Mouse (Mus musculus) embryonic facial prominence, embryonic 14.5 days (tissue): ENCODE data around the gene Egflam. TPM values are rescaled to one million over a fixed set of nuclear protein-coding genes. Genes with fewer than 3 reads are reported as not detected.

ENCODE experiments used
- ATAC-seq: fragments of 200-750 bp; cut with Nextera tagmentation; 2 replicates; pipeline ENCODE4 v1.8.0; 2017; ENCODE audit warnings: low read depth, moderate number of reproducible peaks, moderate TSS enrichment
- DNase-seq: peaks from one replicate; pipeline ENCODE4 v3.0.0-alpha.2; 2015; ENCODE audit warnings: low spot score
- H3K27ac ChIP-seq: fragments of 300-500 bp; sonication (generic); replicated peaks from 2 replicates; pipeline ENCODE4 v1.5.1; 2014; ENCODE audit warnings: low read depth, mild to moderate bottlenecking, low read length, moderate library complexity
- H3K27me3 ChIP-seq: fragments of 300-500 bp; sonication (generic); replicated peaks from 2 replicates; pipeline ENCODE4 v1.6.1; 2014; ENCODE audit warnings: low read length; ENCODE audit not compliant: control insufficient read depth, insufficient read depth
- H3K36me3 ChIP-seq: fragments of 300-500 bp; sonication (generic); 2 replicates; pipeline ENCODE4 v1.6.1; 2014; ENCODE audit warnings: low read length, mixed read lengths; ENCODE audit not compliant: control insufficient read depth, insufficient read depth
- H3K4me1 ChIP-seq: fragments of 300-500 bp; sonication (generic); 2 replicates; pipeline ENCODE4 v1.6.1; 2014; ENCODE audit warnings: antibody characterized with exemption, low read length; ENCODE audit not compliant: control insufficient read depth, insufficient read depth
- H3K4me2 ChIP-seq: fragments of 300-500 bp; sonication (generic); 2 replicates; pipeline ENCODE4 v1.6.1; 2014; ENCODE audit warnings: low read depth, mild to moderate bottlenecking, low read length, moderate library complexity, mixed read lengths
- H3K4me3 ChIP-seq: fragments of 300-500 bp; sonication (generic); 2 replicates; pipeline ENCODE4 v1.5.1; 2014; ENCODE audit warnings: low read depth, mild to moderate bottlenecking, low read length
- H3K9ac ChIP-seq: fragments of 300-500 bp; sonication (generic); 2 replicates; pipeline ENCODE4 v1.6.1; 2014; ENCODE audit warnings: low read depth, mild to moderate bottlenecking, low read length, moderate library complexity, mixed read lengths
- H3K9me3 ChIP-seq: fragments of 300-500 bp; sonication (generic); 2 replicates; pipeline ENCODE4 v1.6.1; 2016; ENCODE audit warnings: low read length; ENCODE audit not compliant: control insufficient read depth
- WGBS: fragments of 180-500 bp; shearing (Covaris S2); extraction: QIAGEN DNeasy Blood & Tissue Kit; methylation state at CpG from one replicate; pipeline ENCODE4 v1.1.7; 2014; 5-methylcytosine and 5-hydroxymethylcytosine counted together
- polyA plus RNA-seq: library from polyadenylated mRNA; unstranded; fragments of >200 nt; fragmentation: Nextera tagmentation; extraction: Ambion mirVana; gene quantifications from 2 replicates; pipeline ENCODE4 v1.2.1, GENCODE M21; 2014

Gene Egflam
- polyA plus RNA-seq, 1 experiment from 2014 or later = 17.6 TPM

DNA sequence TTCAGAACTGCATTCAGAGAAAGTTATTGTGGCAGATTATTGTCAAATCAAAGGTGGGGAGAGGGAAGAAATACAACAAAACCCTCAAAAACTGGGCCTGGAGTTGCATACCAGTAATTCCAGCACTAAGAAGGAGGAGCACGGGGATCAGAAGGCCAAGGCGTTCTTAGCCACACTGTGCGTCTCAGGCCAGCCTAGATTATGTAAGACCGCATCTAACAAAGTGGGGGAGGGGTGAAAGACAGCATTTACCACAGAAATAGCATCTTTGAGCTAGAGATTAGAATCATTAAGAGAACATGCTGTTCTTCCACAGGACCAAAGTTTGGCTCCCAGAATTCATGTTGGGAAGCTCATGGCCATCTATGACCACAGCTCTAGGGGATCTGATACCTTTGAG lies 14.8 kb downstream of the Egflam start:
- DNase-seq (no peak), ATAC-seq (no peak)
- no peak overlapping the region for H3K27ac ChIP-seq
- no peaks in the 10 kb centered on the region for H3K9me3 ChIP-seq
- H3K4me2 ChIP-seq = no peak overlapping the region
- H3K4me1 ChIP-seq = no peaks in the 10 kb centered on the region
- no peaks in the 10 kb centered on the region for H3K36me3 ChIP-seq
- H3K27me3 ChIP-seq = no peaks in the 10 kb centered on the region
- no peak overlapping the region for H3K9ac ChIP-seq
- 83% methylated on average over 4 of the region's 4 CpGs for WGBS
- H3K4me3 ChIP-seq = no peak overlapping the region

- H3K4me2 ChIP-seq = no peak overlapping the region
- WGBS = 58% methylated on average over 10 of the region's 10 CpGs
- H3K4me1 ChIP-seq = no peaks in the 10 kb centered on the region
- H3K27ac ChIP-seq = no peak overlapping the region
- no peaks in the 10 kb centered on the region for H3K36me3 ChIP-seq
- H3K9me3 ChIP-seq = no peaks in the 10 kb centered on the region
- H3K9ac ChIP-seq = no peak overlapping the region
- peak; percentile 50 for DNase-seq
- H3K27me3 ChIP-seq = no peaks in the 10 kb centered on the region
- peak; percentile 26; the same call in 1 of the 2 replicates for ATAC-seq
- H3K4me3 ChIP-seq = no peak overlapping the region
Observed at GRCm38 (mm10) chr15:7382457-7382856, 15.7 kb downstream of the Egflam start.

DNA sequence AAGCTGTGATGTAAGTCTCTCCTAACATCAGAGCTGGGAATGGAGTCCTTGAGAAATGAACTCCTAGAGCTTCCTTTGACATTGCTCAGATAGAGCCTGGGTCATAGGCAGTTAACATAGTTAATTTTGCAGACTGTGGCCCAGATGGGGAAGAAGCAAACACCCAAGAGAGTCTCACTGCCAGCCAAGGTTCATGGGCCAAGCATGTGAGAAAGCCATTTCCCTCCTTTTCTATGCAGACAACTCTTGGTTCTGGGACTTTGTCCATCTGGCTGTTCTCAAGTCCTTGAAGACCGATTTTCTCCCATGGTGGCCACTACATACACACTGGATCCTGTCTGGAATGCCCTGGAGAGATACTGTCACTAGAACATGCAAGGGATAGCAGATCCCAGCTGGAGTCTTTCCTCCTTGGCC lies 45.6 kb downstream of the Egflam start:
- Histone ChIP-seq H3K9me3 (no peaks in the 10 kb centered on the region), H3K4me1 (no peaks in the 10 kb centered on the region), H3K27ac (no peak overlapping the region), H3K27me3 (no peaks in the 10 kb centered on the region), H3K4me2 (no peak overlapping the region), H3K4me3 (no peak overlapping the region), H3K9ac (no peak overlapping the region), H3K36me3 (no peaks in the 10 kb centered on the region)
- DNase-seq (no peak), ATAC-seq (no peak)
- WGBS = 85% methylated on average over 1 of the region's 1 CpGs

DNA sequence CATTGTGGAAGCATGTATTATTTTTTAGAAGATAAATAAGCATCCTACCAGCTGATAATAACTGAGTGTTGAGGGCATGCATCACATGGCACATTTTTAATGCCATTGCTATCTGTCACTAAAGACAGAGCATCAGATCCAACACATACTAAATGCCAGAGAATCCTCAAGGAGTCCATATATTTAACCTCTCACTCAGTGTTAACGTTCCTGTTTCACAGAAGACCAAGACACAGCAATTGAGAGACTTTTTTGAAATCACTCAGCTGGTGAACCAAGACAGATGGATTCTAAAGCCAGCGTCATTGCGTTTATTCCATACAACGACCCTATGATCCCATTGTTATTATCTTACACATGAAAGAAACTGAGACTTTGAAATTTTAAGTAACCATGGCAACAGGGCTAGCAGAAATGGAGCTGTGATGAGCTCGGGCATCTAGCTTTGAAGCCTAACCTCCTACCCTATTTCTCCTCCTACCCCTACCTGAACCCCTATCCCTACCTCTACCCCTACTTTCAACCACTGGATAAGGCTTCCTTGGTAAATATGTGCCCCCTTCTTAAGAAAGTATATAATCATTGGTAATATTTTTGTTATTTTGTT lies 57.4 kb downstream of the Egflam start:
- Histone ChIP-seq H3K36me3 (no peaks in the 10 kb centered on the region), H3K4me2 (no peak overlapping the region), H3K27me3 (no peaks in the 10 kb centered on the region), H3K27ac (no peak overlapping the region), H3K4me1 (no peaks in the 10 kb centered on the region), H3K9ac (no peak overlapping the region), H3K9me3 (no peaks in the 10 kb centered on the region), H3K4me3 (no peak overlapping the region)
- 61% methylated on average over 5 of the region's 5 CpGs for WGBS
- ATAC-seq (no peak), DNase-seq (no peak)

GRCm38 (mm10) chr15:7334517-7335298 lies 63.5 kb downstream of the Egflam start:
- Histone ChIP-seq H3K27me3 (no peaks in the 10 kb centered on the region), H3K9me3 (no peaks in the 10 kb centered on the region), H3K36me3 (no peaks in the 10 kb centered on the region), H3K4me2 (no peak overlapping the region), H3K4me3 (no peak overlapping the region), H3K4me1 (no peaks in the 10 kb centered on the region), H3K27ac (no peak overlapping the region), H3K9ac (no peak overlapping the region)
- no peak for DNase-seq
- WGBS = 83% methylated on average over 11 of the region's 11 CpGs
- ATAC-seq = no peak

DNA sequence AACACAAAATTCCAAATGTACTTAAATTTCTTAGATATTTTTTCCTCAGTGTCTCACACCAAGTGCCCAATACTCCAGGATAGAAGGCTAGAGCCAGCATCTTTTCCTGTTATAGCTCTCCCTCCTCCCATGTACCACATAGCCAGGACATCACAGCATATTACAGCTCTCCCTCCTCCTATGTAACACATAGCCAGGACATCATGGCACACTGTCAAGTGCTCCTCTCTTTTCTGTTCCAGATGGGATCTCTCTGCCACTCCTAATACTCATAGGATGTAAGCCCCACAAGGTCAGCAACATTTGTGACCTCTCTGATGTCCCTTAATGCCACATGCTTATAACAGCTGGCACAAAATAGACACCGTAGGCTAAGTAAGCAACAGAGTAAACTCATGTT lies 65.3 kb downstream of the Egflam start:
- ATAC-seq = no peak
- DNase-seq = no peak
- 86% methylated on average over 1 of the region's 1 CpGs for WGBS

DNA sequence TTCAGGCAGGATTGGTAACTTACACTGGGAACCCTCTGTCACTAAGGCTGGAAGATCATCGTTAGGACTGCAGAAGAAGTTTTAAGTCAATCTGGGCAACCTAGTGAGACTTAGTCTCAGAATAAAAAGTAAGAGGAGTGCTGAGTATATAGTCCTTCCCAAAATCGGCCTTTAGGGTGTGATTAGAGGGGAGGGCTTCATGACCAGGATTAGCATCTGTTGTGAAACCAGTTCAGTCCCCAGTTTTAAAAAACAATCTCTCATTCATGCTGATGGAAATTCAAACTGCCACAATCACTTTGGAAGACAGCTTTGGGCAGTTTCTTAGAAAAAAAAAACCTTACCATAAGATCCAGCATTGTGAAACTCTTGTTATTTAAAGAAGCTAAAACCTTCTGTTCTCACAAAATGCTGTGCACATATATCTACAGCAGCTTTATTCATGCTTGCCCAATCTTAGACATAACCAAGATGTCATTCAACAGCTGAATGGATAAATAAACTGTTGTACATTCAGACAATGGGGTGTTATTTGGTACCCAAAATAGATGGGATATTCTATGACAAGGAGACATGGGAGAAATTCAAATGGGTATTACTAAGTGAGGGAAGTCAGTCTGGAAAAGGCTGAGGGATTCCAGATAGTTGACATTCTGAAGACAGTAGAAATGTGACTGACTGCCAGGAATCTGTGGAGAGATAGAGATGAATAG lies 75.4 kb downstream of the Egflam start:
- DNase-seq = no peak

More for the DNA sequence above, 65.3 kb downstream of the Egflam start:
- Histone ChIP-seq H3K27ac (no peak overlapping the region), H3K4me3 (no peak overlapping the region), H3K4me2 (no peak overlapping the region), H3K4me1 (no peaks in the 10 kb centered on the region), H3K9me3 (no peaks in the 10 kb centered on the region), H3K27me3 (no peaks in the 10 kb centered on the region), H3K36me3 (no peaks in the 10 kb centered on the region), H3K9ac (no peak overlapping the region)

DNA sequence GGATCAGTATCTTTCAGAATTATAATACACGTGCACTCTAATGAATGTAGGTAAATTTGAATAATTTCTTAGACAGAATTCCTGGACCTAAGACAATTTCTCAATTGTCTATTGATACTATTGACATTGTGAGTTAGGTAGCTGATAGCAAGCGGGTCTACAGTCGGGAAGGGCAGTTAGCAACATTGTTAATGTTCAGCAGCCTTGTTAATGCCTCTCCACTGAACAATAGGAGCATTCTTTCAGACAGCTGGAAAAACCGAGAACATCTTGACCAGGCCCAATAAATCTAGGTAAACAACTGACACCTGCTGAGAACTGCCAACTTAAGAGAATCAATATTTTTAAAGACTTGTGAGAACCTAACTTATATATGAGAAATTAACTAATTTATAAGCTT lies 77.3 kb downstream of the Egflam start:
- DNase-seq (no peak), ATAC-seq (no peak)
- H3K4me1 ChIP-seq = no peaks in the 10 kb centered on the region
- H3K27ac ChIP-seq = no peak overlapping the region
- H3K9ac ChIP-seq = no peak overlapping the region
- H3K9me3 ChIP-seq = no peaks in the 10 kb centered on the region
- no peaks in the 10 kb centered on the region for H3K36me3 ChIP-seq
- WGBS = 70% methylated on average over 4 of the region's 4 CpGs
- H3K27me3 ChIP-seq = no peaks in the 10 kb centered on the region
- no peak overlapping the region for H3K4me2 ChIP-seq
- no peak overlapping the region for H3K4me3 ChIP-seq

More for the DNA sequence above, 75.4 kb downstream of the Egflam start:
- WGBS = 87% methylated on average over 2 of the region's 2 CpGs
- ATAC-seq = no peak
- Histone ChIP-seq H3K27ac (no peak overlapping the region), H3K4me1 (no peaks in the 10 kb centered on the region), H3K4me2 (no peak overlapping the region), H3K27me3 (no peaks in the 10 kb centered on the region), H3K9ac (no peak overlapping the region), H3K4me3 (no peak overlapping the region), H3K9me3 (no peaks in the 10 kb centered on the region), H3K36me3 (no peaks in the 10 kb centered on the region)
